Mouse (Mus musculus) ovary, adult 18-20 months (tissue): ENCODE data around the gene Olfr1183.
"Not testable (repeated sequence)": the region's sequence is repeated elsewhere in the genome, so short reads cannot be mapped to it uniquely, and the experiment has no call there.

Source experiments
- DNase-seq: peaks from one replicate; pipeline ENCODE4 v3.0.0; 2022; ENCODE audit warnings: low spot score, mixed read lengths

The Olfr1183 gene

GRCm38 (mm10) chr2:88454567-88454966 lies at the start of gene Olfr1183:
Olfr1183 (plus strand) TSS chr2:88454867.
- DNase-seq, result not testable (repeated sequence)

- no peak for DNase-seq
Measured at GRCm38 (mm10) chr2:88406353-88406752, 48.3 kb upstream of the Olfr1183 start, which contains the start of gene Olfr1179. Olfr1179 (minus strand) TSS chr2:88406453.

GRCm38 (mm10) chr2:88419051-88419450 lies 35.6 kb upstream of the Olfr1183 start, which contains the start of gene Olfr1180:
Olfr1180 (minus strand) TSS chr2:88419151.
- no peak for DNase-seq

DNA sequence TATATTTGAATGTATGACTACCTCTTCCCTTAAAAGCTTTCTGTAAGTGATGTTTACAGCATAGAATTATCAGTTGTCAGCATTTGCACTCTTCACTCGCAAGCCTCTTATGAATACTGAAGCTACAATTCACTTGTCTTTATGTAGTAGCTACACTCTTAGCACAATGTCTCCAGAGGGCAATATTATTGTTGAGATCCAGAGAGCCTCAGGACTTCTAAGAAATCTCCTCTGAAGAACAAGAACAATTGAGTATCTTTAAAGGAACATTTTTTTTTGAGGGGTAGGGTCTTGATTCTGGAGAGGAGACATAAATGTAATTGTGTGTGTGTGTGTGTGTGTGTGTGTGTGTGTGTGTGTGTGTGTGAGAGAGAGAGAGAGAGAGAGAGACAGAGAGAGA lies 28.6 kb upstream of the Olfr1183 start, which contains the start of gene Olfr1181:
TSS of gene Olfr1181 (minus strand) at position 101 of the 400 bp plus-strand sequence.
- DNase-seq, result no peak

- DNase-seq, result no peak
Measured at GRCm38 (mm10) chr2:88449031-88449430, 5.6 kb upstream of the Olfr1183 start, which contains the start of gene Gm13757. Gm13757 (minus strand) TSS chr2:88449131.

GRCm38 (mm10) chr2:88483298-88483697 lies 28.6 kb downstream of the Olfr1183 start, which contains the start of gene Olfr1184:
Olfr1184 (plus strand) TSS chr2:88483598.
- DNase-seq, result no peak

GRCm38 (mm10) chr2:88493020-88493419 lies 38.4 kb downstream of the Olfr1183 start, which contains the start of gene Olfr1185-ps1:
Olfr1185-ps1 (plus strand) TSS chr2:88493320.
- DNase-seq, result no peak

DNA sequence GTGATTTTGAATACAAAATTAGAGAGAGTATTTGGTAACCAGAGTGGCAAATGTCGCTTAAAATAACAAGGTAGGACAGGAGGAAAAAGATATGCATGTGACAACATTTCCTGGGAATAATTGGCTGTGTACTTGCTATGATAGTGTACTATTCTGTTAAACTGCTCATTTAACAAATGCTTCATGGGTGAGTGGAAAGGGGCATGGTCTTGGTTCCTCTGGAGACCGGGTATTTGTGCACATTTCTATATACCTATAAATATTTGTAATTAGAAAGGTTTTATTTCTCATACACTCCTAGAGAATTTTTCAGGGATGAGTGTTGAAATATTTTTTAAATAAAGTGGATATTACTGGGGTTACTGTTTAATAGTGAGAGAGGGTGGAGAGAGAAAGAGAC lies 63.6 kb downstream of the Olfr1183 start, which contains the start of gene Olfr1186:
TSS of gene Olfr1186 (plus strand) at position 301 of the 400 bp plus-strand sequence.
- DNase-seq, result no peak
